Mouse (Mus musculus): Measurements from ENCODE around the gene Dse.

GRCm38 (mm10) chr10:34184956-34185355 lies 22.6 kb downstream of the Dse start:
- TF ChIP-seq POLR2A (IDR thresholded peaks at IDR 0.05; ENCODE audit: low read depth, low read length) (no peak), CTCF (IDR thresholded peaks at IDR 0.05; ENCODE audit: borderline replicate concordance, insufficient read depth, low read length) (no peak)
